Mouse (Mus musculus) adipose tissue, adult 10 weeks (tissue): ENCODE results near the gene Tanc2. TPM values are rescaled to one million over a fixed set of nuclear protein-coding genes. Genes with fewer than 3 reads are reported as not detected.

Source experiments
- polyA plus RNA-seq: library from polyadenylated mRNA; stranded (reverse); fragments of 350-450 nt; fragmentation: Illumina TruSeq; extraction: RNeasy Lipid Tissue Mini Kit (QIAGEN cat#74804); gene quantifications from one replicate; pipeline ENCODE4 v1.2.3, GENCODE M21; 2014; ENCODE audit warnings: low read depth, low replicate concordance

Tanc2 gene
- 9.9 TPM for polyA plus RNA-seq

DNA sequence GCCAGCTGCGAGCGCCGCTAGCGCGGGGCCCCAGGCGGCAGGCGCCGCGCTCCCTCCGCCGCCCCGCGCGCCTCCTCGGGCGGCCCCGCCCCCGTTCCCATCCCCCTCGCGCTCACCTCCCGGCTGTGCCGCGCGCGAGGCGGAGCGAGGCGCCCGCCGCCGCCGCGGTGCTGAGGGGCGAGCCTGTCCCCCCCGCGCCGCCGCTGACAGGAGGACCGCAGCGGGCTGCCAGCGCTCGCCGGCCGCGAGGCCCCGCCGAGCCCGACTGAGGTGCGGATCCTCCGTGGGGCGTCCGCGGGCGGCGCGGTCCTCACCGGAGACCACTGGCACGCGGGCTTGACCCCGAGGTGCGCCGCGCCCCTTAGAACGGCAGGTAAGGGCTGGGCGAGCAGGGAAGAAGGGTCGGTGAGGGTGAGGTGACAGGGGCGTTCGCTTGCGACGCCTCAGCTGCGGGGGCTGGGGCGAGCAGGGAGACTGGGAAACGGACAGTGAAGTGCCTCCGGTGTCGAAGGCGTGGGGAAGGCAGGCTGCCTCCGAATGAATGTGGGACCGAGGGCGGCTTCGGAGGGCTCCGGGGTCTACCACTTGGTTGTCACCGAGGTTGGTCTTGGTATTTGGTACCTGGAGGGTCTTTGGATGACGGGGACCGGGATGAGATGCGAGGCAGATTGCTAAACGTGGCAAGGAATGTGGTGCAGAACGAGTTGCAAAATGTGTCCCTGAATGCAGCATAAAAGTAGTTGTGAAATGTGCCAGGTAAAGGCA, at the start of gene Tanc2:
Gene Tanc2 (plus strand): TSS at position 110 of the 765 bp plus-strand sequence.

DNA sequence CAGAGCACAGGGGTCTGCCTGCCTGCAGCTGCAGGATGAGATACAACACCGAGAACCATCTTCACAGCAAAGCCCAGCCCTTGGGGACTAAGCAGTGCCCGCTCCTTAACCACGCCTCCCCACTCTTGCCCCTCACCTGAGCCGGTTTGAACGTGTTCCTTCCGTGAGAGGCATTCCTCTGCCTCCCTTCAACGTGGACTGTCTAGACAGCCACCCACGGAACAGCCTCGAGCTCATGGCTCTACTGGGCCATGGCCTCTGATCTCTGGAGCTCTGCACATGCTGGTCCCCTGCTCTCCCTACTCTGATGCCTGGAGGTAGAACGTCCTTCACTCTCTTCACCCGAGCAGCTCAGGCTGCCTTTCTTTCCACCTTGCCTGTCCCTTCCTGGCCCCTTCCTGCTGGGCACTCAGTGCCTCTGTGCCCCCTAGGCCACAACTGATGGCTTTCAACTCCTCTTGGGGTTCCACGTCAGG, 363.2 kb downstream of the Tanc2 start, which contains the start of gene Cyb561:
Gene Cyb561 (minus strand): TSS at position 426 of the 476 bp plus-strand sequence.

DNA sequence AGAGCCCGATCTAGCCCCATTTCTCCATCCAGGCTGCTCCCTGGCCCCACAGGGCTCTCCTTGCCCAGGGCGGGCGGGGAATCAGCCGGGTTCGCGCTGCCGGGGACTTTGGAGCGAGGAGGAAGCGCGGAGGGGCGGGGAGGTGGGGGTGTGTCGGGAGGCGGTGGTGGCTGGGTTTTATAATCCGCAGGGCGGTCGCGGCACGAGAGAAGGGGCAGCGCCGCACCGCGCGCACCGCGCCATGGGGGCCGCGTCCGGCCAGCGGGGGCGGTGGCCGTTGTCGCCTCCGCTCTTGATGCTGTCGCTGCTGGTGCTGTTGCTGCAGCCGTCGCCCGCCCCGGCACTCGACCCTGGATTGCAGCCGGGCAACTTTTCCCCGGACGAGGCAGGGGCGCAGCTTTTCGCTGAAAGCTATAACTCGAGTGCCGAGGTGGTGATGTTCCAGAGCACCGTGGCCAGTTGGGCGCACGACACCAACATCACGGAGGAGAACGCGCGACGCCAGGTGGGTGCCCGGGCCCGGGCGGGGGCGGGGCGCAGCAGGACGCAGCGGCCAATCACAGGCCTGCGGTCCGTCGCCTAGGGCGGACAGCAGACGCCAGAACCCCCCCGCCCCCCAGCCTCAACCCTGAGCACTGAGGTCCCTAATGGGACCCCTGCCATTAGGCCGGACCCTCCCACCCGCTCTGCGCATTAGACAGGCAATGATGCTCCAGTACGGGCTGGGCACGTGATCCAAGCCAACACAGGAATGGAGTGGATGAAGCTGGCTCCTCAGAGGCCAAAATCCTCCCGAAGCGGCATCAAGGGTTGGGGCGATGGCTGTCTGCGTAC, 378.2 kb downstream of the Tanc2 start, which contains the start of gene Ace:
Gene Ace (plus strand): TSS at position 205 of the 834 bp plus-strand sequence.

Other genes starting within 250 kb of the Tanc2 start
- 14.4 TPM for gene March10, start 133.3 kb upstream of the Tanc2 start, polyA plus RNA-seq